Mouse (Mus musculus) bone marrow macrophage, adult 2 months (primary cell): ENCODE measurements around the gene Ret.

ENCODE experiments used
- CTCF ChIP-seq: IDR thresholded peaks from 2 replicates; pipeline ENCODE4 v1.5.1; 2012; ENCODE audit warnings: low read depth, mild to moderate bottlenecking, low read length, moderate library complexity
- POLR2A ChIP-seq: IDR thresholded peaks from 2 replicates; pipeline ENCODE4 v1.6.1; 2012; ENCODE audit warnings: mild to moderate bottlenecking, low read depth, low read length, borderline replicate concordance

GRCm38 (mm10) chr6:118242941-118243340, 45.4 kb upstream of the Ret start:
- TF ChIP-seq CTCF: no peak
- TF ChIP-seq POLR2A: no peak
